Mouse (Mus musculus): Measurements from ENCODE around the gene Zfp358.

- TF ChIP-seq CTCF (IDR thresholded peaks at IDR 0.05; ENCODE audit: low read depth) (no peak), EP300 (IDR thresholded peaks at IDR 0.05; ENCODE audit: low read depth) (no peak)
Observed at GRCm38 (mm10) chr8:3475715-3476429, 17.1 kb upstream of the Zfp358 start.
